Mouse (Mus musculus) midbrain, embryonic 12.5 days (tissue): ENCODE data around the gene Cnot8. TPM values are rescaled to one million over a fixed set of nuclear protein-coding genes. Genes with fewer than 3 reads are reported as not detected.

ENCODE experiments used
- ATAC-seq: fragments of 200-750 bp; cut with Nextera tagmentation; 2 replicates; pipeline ENCODE4 v1.8.0; 2017; ENCODE audit warnings: low read depth, moderate TSS enrichment, moderate library complexity; ENCODE audit not compliant: low FRiP score
- H3K27ac ChIP-seq: fragments of 300-500 bp; sonication (generic); replicated peaks from 2 replicates; pipeline ENCODE4 v1.5.1; 2016; ENCODE audit warnings: mild to moderate bottlenecking
- H3K27me3 ChIP-seq: fragments of 300-500 bp; sonication (generic); 2 replicates; pipeline ENCODE4 v1.6.1; 2016; ENCODE audit warnings: mild to moderate bottlenecking
- H3K36me3 ChIP-seq: fragments of 300-500 bp; sonication (generic); 2 replicates; pipeline ENCODE4 v1.6.1; 2016
- H3K4me1 ChIP-seq: fragments of 300-500 bp; sonication (generic); 2 replicates; pipeline ENCODE4 v1.6.1; 2016
- H3K4me2 ChIP-seq: fragments of 300-500 bp; sonication (generic); replicated peaks from 2 replicates; pipeline ENCODE4 v1.6.1; 2016; ENCODE audit warnings: mild to moderate bottlenecking, moderate library complexity
- H3K4me3 ChIP-seq: fragments of 300-500 bp; sonication (generic); 2 replicates; pipeline ENCODE4 v1.5.1; 2016; ENCODE audit warnings: mild to moderate bottlenecking
- H3K9ac ChIP-seq: fragments of 300-500 bp; sonication (generic); replicated peaks from 2 replicates; pipeline ENCODE4 v1.6.1; 2016; ENCODE audit warnings: mild to moderate bottlenecking, moderate library complexity
- H3K9me3 ChIP-seq: fragments of 300-500 bp; sonication (generic); 2 replicates; pipeline ENCODE4 v1.6.1; 2016; ENCODE audit warnings: mild to moderate bottlenecking
- WGBS: fragments of 180-500 bp; shearing (Covaris S2); methylation state at CpG from one replicate; pipeline ENCODE4 v1.1.7; 2016; 5-methylcytosine and 5-hydroxymethylcytosine counted together
- polyA plus RNA-seq: library from polyadenylated mRNA; unstranded; fragments of >200 nt; fragmentation: Nextera tagmentation; extraction: Ambion mirVana; gene quantifications from 2 replicates; pipeline ENCODE4 v1.2.1, GENCODE M21; 2016

Gene Cnot8
- polyA plus RNA-seq, 1 experiment from 2014 or later: 111 TPM

DNA sequence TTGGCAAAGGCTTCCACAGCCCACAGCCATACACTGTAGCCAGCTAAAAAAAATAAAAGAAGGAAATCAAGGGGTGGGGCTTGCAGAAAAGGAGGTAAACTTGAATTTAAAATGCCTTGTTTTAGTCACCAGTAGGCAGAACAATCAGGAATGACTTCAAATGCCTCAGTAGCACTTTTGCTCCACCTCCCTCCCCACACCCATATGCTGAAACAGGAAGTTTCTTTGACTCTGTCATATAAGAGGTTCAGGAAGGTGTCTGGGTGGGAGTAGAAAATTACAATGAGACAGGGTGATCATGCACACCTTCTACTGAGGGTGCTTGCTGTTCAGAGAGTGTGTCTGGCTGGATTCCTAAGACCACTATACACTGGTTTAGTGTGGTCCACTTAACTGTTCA lies 30.9 kb downstream of the Cnot8 start:
- no peak overlapping the region for H3K4me2 ChIP-seq
- H3K9me3 ChIP-seq: no peaks in the 10 kb centered on the region
- no peak overlapping the region for H3K27ac ChIP-seq
- ATAC-seq: no peak
- H3K4me1 ChIP-seq: no peaks in the 10 kb centered on the region
- H3K4me3 ChIP-seq: no peak overlapping the region
- no peaks in the 10 kb centered on the region for H3K27me3 ChIP-seq
- peaks cover 84% of the 10 kb centered on the region for H3K36me3 ChIP-seq
- no peak overlapping the region for H3K9ac ChIP-seq

- no peaks in the 10 kb centered on the region for H3K4me1 ChIP-seq
- H3K27ac ChIP-seq: no peak overlapping the region
- ATAC-seq: no peak
Observed at GRCm38 (mm10) chr11:58135296-58135695, 31.3 kb downstream of the Cnot8 start.

GRCm38 (mm10) chr11:58136677-58137076 lies 32.7 kb downstream of the Cnot8 start:
- Histone ChIP-seq H3K9me3 (no peaks in the 10 kb centered on the region), H3K4me3 (no peak overlapping the region), H3K36me3 (peaks cover 84% of the 10 kb centered on the region), H3K4me1 (no peaks in the 10 kb centered on the region), H3K27ac (no peak overlapping the region), H3K4me2 (no peak overlapping the region), H3K9ac (no peak overlapping the region), H3K27me3 (no peaks in the 10 kb centered on the region)
- no peak for ATAC-seq
- WGBS: 91% methylated on average over 6 of the region's 6 CpGs

More at GRCm38 (mm10) chr11:58135296-58135695, 31.3 kb downstream of the Cnot8 start:
- Histone ChIP-seq H3K27me3 (no peaks in the 10 kb centered on the region), H3K4me2 (no peak overlapping the region), H3K9me3 (no peaks in the 10 kb centered on the region), H3K36me3 (peaks cover 84% of the 10 kb centered on the region), H3K9ac (no peak overlapping the region), H3K4me3 (no peak overlapping the region)

DNA sequence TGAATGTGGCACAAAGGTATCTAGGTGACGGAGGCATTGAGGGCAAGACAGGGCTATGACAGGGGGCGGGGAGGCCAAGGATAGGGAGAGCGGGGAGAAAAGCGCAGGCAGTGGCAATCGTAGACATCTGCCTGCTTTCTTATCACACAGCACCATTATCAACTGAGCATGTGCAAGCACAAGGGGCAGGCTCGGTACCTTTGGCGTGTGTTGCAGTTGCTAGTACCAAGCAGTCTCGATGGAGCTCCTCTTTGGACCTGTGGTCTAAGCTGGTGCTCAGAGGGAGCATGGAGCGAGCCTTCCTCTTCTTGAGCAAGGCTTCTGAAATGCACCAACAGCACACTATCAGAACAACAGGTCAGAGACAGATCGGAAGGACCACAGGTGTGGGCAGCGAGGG lies 34.9 kb downstream of the Cnot8 start:
- Histone ChIP-seq H3K27ac (0 out of 2 replicates have a peak overlapping the region, but pooled peaks have one; percentile 20), H3K36me3 (peaks cover 80% of the 10 kb centered on the region), H3K27me3 (no peaks in the 10 kb centered on the region)

GRCm38 (mm10) chr11:58139466-58139865 lies 35.5 kb downstream of the Cnot8 start:
- no peaks in the 10 kb centered on the region for H3K27me3 ChIP-seq
- H3K4me3 ChIP-seq: no peak overlapping the region
- H3K36me3 ChIP-seq: peaks cover 82% of the 10 kb centered on the region
- no peak overlapping the region for H3K9ac ChIP-seq
- no peak overlapping the region for H3K4me2 ChIP-seq
- H3K4me1 ChIP-seq: no peaks in the 10 kb centered on the region
- H3K9me3 ChIP-seq: no peaks in the 10 kb centered on the region
- 86% methylated on average over 3 of the region's 3 CpGs for WGBS
- no peak for ATAC-seq
- H3K27ac ChIP-seq: no peak overlapping the region

More for the DNA sequence above, 34.9 kb downstream of the Cnot8 start:
- no peak overlapping the region for H3K4me2 ChIP-seq
- 73% methylated on average over 11 of the region's 11 CpGs for WGBS
- no peak overlapping the region for H3K9ac ChIP-seq
- H3K4me1 ChIP-seq: no peaks in the 10 kb centered on the region
- no peak overlapping the region for H3K4me3 ChIP-seq
- ATAC-seq: no peak
- no peaks in the 10 kb centered on the region for H3K9me3 ChIP-seq

DNA sequence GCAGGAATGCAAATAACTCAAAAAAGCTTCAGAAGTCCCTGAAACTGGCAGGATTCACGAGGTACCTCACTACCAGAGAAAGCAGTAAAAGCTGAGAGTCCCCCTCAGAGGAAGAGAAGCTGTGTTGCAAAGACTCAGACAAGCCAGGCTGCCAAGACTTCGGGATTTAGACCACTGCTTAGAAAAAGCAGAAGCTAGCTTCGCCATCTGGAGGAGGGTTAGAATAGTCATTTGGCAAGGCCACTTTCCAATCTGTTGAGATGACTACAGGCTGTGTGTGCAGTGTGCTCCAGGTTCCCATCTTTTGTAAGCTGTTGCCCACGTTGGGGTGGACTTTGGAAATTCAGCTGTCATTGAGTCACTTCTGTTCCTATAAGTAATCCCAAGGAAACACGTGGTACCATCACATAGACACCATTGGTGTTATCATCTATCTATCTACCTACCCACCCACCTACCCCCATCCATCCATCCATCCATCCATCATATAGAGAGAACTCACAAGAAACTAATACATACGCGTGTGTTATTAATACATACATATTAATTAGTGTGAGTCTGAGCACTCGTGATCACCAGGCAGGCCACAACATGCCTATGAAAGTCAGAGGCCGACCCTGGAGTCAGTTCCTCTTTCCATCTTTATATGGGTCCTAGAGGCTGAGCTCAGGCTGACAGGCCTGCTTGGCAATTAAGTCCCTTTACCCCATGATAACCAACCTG lies 39.9 kb downstream of the Cnot8 start:
- H3K36me3 ChIP-seq: peaks cover 88% of the 10 kb centered on the region
- H3K9ac ChIP-seq: no peak overlapping the region
- H3K27ac ChIP-seq: no peak overlapping the region
- no peak for ATAC-seq
- H3K9me3 ChIP-seq: no peaks in the 10 kb centered on the region
- WGBS: 88% methylated on average over 9 of the region's 9 CpGs
- no peak overlapping the region for H3K4me3 ChIP-seq
- H3K4me2 ChIP-seq: no peak overlapping the region
- no peaks in the 10 kb centered on the region for H3K27me3 ChIP-seq
- no peaks in the 10 kb centered on the region for H3K4me1 ChIP-seq

GRCm38 (mm10) chr11:58146241-58146640 lies 42.3 kb downstream of the Cnot8 start:
- H3K9me3 ChIP-seq: no peaks in the 10 kb centered on the region
- H3K27ac ChIP-seq: no peak overlapping the region
- no peak overlapping the region for H3K4me3 ChIP-seq
- ATAC-seq: no peak
- H3K4me2 ChIP-seq: no peak overlapping the region
- H3K9ac ChIP-seq: no peak overlapping the region
- WGBS: 93% methylated on average over 5 of the region's 5 CpGs
- no peaks in the 10 kb centered on the region for H3K4me1 ChIP-seq
- peaks cover 89% of the 10 kb centered on the region for H3K36me3 ChIP-seq
- H3K27me3 ChIP-seq: no peaks in the 10 kb centered on the region

GRCm38 (mm10) chr11:58155458-58155857 lies 51.5 kb downstream of the Cnot8 start:
- peaks cover 73% of the 10 kb centered on the region for H3K36me3 ChIP-seq
- H3K27me3 ChIP-seq: no peaks in the 10 kb centered on the region
- H3K4me1 ChIP-seq: no peaks in the 10 kb centered on the region
- WGBS: 95% methylated on average over 9 of the region's 9 CpGs
- no peak for ATAC-seq
- H3K4me3 ChIP-seq: no peak overlapping the region
- no peak overlapping the region for H3K4me2 ChIP-seq
- H3K27ac ChIP-seq: no peak overlapping the region
- no peak overlapping the region for H3K9ac ChIP-seq
- H3K9me3 ChIP-seq: no peaks in the 10 kb centered on the region

- Histone ChIP-seq H3K27me3 (no peaks in the 10 kb centered on the region), H3K4me2 (no peak overlapping the region), H3K4me1 (no peaks in the 10 kb centered on the region), H3K4me3 (no peak overlapping the region), H3K9me3 (no peaks in the 10 kb centered on the region), H3K36me3 (peaks cover 75% of the 10 kb centered on the region), H3K27ac (no peak overlapping the region), H3K9ac (no peak overlapping the region)
- 87% methylated on average over 3 of the region's 3 CpGs for WGBS
- ATAC-seq: no peak
Observed at GRCm38 (mm10) chr11:58156871-58157270, 52.9 kb downstream of the Cnot8 start.

DNA sequence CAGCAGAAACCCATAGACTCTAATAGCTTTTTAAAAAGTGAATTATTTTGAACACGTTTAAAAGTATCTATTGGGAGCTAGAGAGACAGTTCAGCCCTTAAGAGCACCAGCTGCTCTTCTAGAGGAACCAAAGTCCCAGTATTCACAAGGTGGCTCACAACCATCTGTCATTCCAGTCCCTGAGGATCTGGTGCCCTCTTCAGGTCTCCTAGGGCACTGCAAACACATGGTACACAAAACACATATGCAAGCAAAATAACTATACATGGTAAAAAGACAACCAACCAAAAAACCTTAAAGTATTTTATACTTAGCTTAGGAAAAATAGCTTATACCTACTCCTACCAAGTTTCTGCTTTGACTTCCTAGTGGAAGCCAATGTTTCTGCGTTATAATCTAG lies 61.1 kb downstream of the Cnot8 start:
- no peak for ATAC-seq
- no peak overlapping the region for H3K27ac ChIP-seq

DNA sequence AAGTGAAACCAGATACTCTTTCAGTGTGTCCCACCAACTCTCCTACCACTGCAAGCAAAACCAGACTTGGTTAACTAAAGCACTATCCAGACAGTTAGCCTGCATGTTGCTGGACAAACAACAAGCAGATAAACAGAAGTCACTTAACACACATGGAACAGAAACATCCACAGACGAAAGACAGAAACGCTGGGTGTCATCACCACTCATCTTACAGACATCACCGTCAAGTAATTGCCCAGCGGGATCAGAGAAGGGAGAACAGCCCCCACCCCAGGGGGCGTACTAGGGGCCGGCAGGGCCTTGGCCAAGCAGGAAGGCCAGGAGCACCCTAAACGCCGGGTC lies 63.8 kb downstream of the Cnot8 start:
- Histone ChIP-seq H3K36me3 (peaks cover 33% of the 10 kb centered on the region), H3K9ac (peak overlapping the region; percentile 78), H3K4me2 (peak overlapping the region; percentile 77), H3K27ac (peak overlapping the region; percentile 55), H3K9me3 (0 out of 2 replicates have a peak, but pooled peaks cover 2% of the 10 kb centered on the region), H3K4me3 (peak overlapping the region; percentile 93), H3K4me1 (peaks cover 18% of the 10 kb centered on the region), H3K27me3 (no peaks in the 10 kb centered on the region)
- under 1% methylated on average over 8 of the region's 8 CpGs for WGBS
- no peak for ATAC-seq

More for the DNA sequence above, 61.1 kb downstream of the Cnot8 start:
- Histone ChIP-seq H3K36me3 (peaks cover 56% of the 10 kb centered on the region), H3K9ac (no peak overlapping the region), H3K9me3 (0 out of 2 replicates have a peak, but pooled peaks cover 2% of the 10 kb centered on the region), H3K4me3 (no peak overlapping the region), H3K27me3 (no peaks in the 10 kb centered on the region), H3K4me2 (no peak overlapping the region), H3K4me1 (peaks cover 7% of the 10 kb centered on the region)
- WGBS: 89% methylated on average over 2 of the region's 2 CpGs
